Comparison of ENCODE assay signal across 15 mouse cellular contexts in genomic region chr13:36584197-36584596, GRCm38 (mm10).
DNase-seq lines count a peak whose midpoint lies in the region; ATAC-seq lines count a peak whose summit lies in the region.
"Had no signal": no experiment of that assay in that cellular context is flagged by ENCODE, and none has a peak within 500 bp of the region (broad histone marks: within the 10 kb centered on the region; RNA-seq: fewer than 3 reads in every experiment).

No protein-coding gene starts in this region.

- peaks cover 18% of the 10 kb centered on the region for H3K4me1 ChIP-seq in forebrain, embryonic 11.5 days (replicated peaks; ENCODE audit: control insufficient read depth, insufficient read depth, low read length)
- peaks cover 31% of the 10 kb centered on the region for H3K4me1 ChIP-seq in hindbrain, embryonic 15.5 days (replicated peaks)
- peaks cover 30% of the 10 kb centered on the region for H3K4me1 ChIP-seq in midbrain, embryonic 15.5 days

- no peak overlapping the region for H3K9ac ChIP-seq in forebrain, embryonic 11.5 days (ENCODE audit: low read length)
- no peak overlapping the region for H3K9ac ChIP-seq in hindbrain, embryonic 15.5 days
- no peak overlapping the region for H3K9ac ChIP-seq in midbrain, embryonic 15.5 days
- H3K9ac ChIP-seq: limb, embryonic 15.5 days had no signal

- H3K4me3 ChIP-seq in forebrain, embryonic 11.5 days (ENCODE audit: low read depth, low read length) = no peak overlapping the region
- no peak overlapping the region for H3K4me3 ChIP-seq in hindbrain, embryonic 15.5 days
- no peak overlapping the region for H3K4me3 ChIP-seq in midbrain, embryonic 15.5 days
- H3K4me3 ChIP-seq: limb, embryonic 15.5 days had no signal

- ATAC-seq in forebrain, embryonic 11.5 days (replicated peaks; ENCODE audit: low FRiP score) = no peak
- ATAC-seq in hindbrain, embryonic 15.5 days (ENCODE audit: low FRiP score, low read depth) = peak; percentile 47; the same call in 1 of the 2 replicates
- peak; percentile 55 for ATAC-seq in midbrain, embryonic 15.5 days (replicated peaks)
- ATAC-seq in megakaryocyte, adult 5-6 weeks (ENCODE audit: poor library complexity, severe bottlenecking) = no peak
- ATAC-seq: activated CD4-positive, CD25-positive, alpha-beta regulatory T cell, adult 4 months; intestine, postnatal 0 days; lung, postnatal 0 days had no signal

- intact Hi-C loops in heart, postnatal 25 days (cut with DNase I) = no loop called here

- peak; percentile 68 for DNase-seq in brain, adult 2 months (ENCODE audit: low read depth, low spot score)
- DNase-seq in forebrain, embryonic 11.5 days (ENCODE audit: low spot score) = no peak
- no peak for DNase-seq in thymus, postnatal 14 days
- no peak for DNase-seq in heart, postnatal 25 days (ENCODE audit: low spot score)
- DNase-seq: cerebellum, adult 2 months; gastrocnemius, postnatal 25 days; kidney, postnatal 25 days; layer of hippocampus, postnatal 36 days had no signal

- no peaks in the 10 kb centered on the region for H3K36me3 ChIP-seq in forebrain, embryonic 11.5 days (ENCODE audit: control insufficient read depth, insufficient read depth, low read length)
- no peaks in the 10 kb centered on the region for H3K36me3 ChIP-seq in hindbrain, embryonic 15.5 days
- no peaks in the 10 kb centered on the region for H3K36me3 ChIP-seq in midbrain, embryonic 15.5 days (replicated peaks)
- H3K36me3 ChIP-seq: limb, embryonic 15.5 days had no signal

- H3K27ac ChIP-seq in forebrain, embryonic 11.5 days (ENCODE audit: low read depth, low read length) = peak overlapping the region; percentile 41
- peak overlapping the region; percentile 71 for H3K27ac ChIP-seq in hindbrain, embryonic 15.5 days (replicated peaks)
- peak overlapping the region; percentile 80 for H3K27ac ChIP-seq in midbrain, embryonic 15.5 days
- H3K27ac ChIP-seq: limb, embryonic 15.5 days had no signal

- no peaks in the 10 kb centered on the region for H3K9me3 ChIP-seq in forebrain, embryonic 11.5 days (ENCODE audit: control insufficient read depth, low read length)
- H3K9me3 ChIP-seq in hindbrain, embryonic 15.5 days = no peaks in the 10 kb centered on the region
- no peaks in the 10 kb centered on the region for H3K9me3 ChIP-seq in midbrain, embryonic 15.5 days
- H3K9me3 ChIP-seq: limb, embryonic 15.5 days had no signal

- H3K27me3 ChIP-seq in forebrain, embryonic 11.5 days (ENCODE audit: control insufficient read depth, insufficient read depth, low read length) = no peaks in the 10 kb centered on the region
- no peaks in the 10 kb centered on the region for H3K27me3 ChIP-seq in hindbrain, embryonic 15.5 days
- H3K27me3 ChIP-seq in midbrain, embryonic 15.5 days (replicated peaks) = no peaks in the 10 kb centered on the region

- WGBS in forebrain, embryonic 11.5 days = 73% methylated on average over 7 of the region's 7 CpGs
- 65% methylated on average over 7 of the region's 7 CpGs for WGBS in hindbrain, embryonic 15.5 days
- WGBS in midbrain, embryonic 15.5 days = 58% methylated on average over 7 of the region's 7 CpGs

- no peak overlapping the region for H3K4me2 ChIP-seq in forebrain, embryonic 11.5 days (ENCODE audit: low read depth, low read length, severe bottlenecking)
- H3K4me2 ChIP-seq in hindbrain, embryonic 15.5 days = no peak overlapping the region
- 0 out of 2 replicates have a peak overlapping the region, but pooled peaks have one; percentile 21 for H3K4me2 ChIP-seq in midbrain, embryonic 15.5 days

Comparison
In these comparisons a context has a peak if more than half of its experiments do, and no peak if none do; other contexts are left out.
1. ATAC-seq: peak in hindbrain, embryonic 15.5 days (single experiment) and midbrain, embryonic 15.5 days (single experiment); none in forebrain, embryonic 11.5 days (single experiment) and megakaryocyte, adult 5-6 weeks (single experiment).
2. Peak in every context shown above with its lines, with median percentiles within 50 percentile points of each other: H3K27ac ChIP-seq.